Mouse (Mus musculus) lung, embryonic 15.5 days (tissue): ENCODE results near the gene Kansl3. TPM values are rescaled to one million over a fixed set of nuclear protein-coding genes. Genes with fewer than 3 reads are reported as not detected.

Source experiments
- ATAC-seq: fragments of 200-750 bp; cut with Nextera tagmentation; 2 replicates; pipeline ENCODE4 v1.8.0; 2017; ENCODE audit warnings: moderate number of reproducible peaks, borderline replicate concordance; ENCODE audit not compliant: low FRiP score, low TSS enrichment; ENCODE audit errors: extremely low read depth
- H3K27ac ChIP-seq: fragments of 300-500 bp; sonication (generic); 2 replicates; pipeline ENCODE4 v1.5.1; 2015; ENCODE audit warnings: moderate library complexity, mild to moderate bottlenecking, inconsistent platforms
- H3K27me3 ChIP-seq: fragments of 300-500 bp; sonication (generic); 2 replicates; pipeline ENCODE4 v1.6.1; 2015; ENCODE audit warnings: inconsistent platforms
- H3K36me3 ChIP-seq: fragments of 300-500 bp; sonication (generic); 2 replicates; pipeline ENCODE4 v1.6.1; 2015; ENCODE audit warnings: inconsistent platforms
- H3K4me1 ChIP-seq: fragments of 300-500 bp; sonication (generic); 2 replicates; pipeline ENCODE4 v1.6.1; 2015; ENCODE audit warnings: inconsistent platforms
- H3K4me2 ChIP-seq: fragments of 300-500 bp; sonication (generic); 2 replicates; pipeline ENCODE4 v1.6.1; 2015; ENCODE audit warnings: inconsistent platforms, mild to moderate bottlenecking, moderate library complexity
- H3K4me3 ChIP-seq: fragments of 300-500 bp; sonication (generic); 2 replicates; pipeline ENCODE4 v1.5.1; 2015; ENCODE audit warnings: mild to moderate bottlenecking, inconsistent platforms
- H3K9ac ChIP-seq: fragments of 300-500 bp; sonication (generic); 2 replicates; pipeline ENCODE4 v1.6.1; 2015; ENCODE audit warnings: inconsistent platforms
- H3K9me3 ChIP-seq: fragments of 300-500 bp; sonication (generic); 2 replicates; pipeline ENCODE4 v1.6.1; 2016; ENCODE audit warnings: inconsistent platforms
- WGBS: fragments of 180-500 bp; shearing (Covaris S2); methylation state at CpG from one replicate; pipeline ENCODE4 v1.1.7; 2015; 5-methylcytosine and 5-hydroxymethylcytosine counted together
- polyA plus RNA-seq: library from polyadenylated mRNA; unstranded; fragments of >200 nt; fragmentation: Nextera tagmentation; extraction: Ambion mirVana; gene quantifications from 2 replicates; pipeline ENCODE4 v1.2.1, GENCODE M21; 2015

Kansl3 gene
- polyA plus RNA-seq, 1 experiment from 2014 or later, result 40.8 TPM

DNA sequence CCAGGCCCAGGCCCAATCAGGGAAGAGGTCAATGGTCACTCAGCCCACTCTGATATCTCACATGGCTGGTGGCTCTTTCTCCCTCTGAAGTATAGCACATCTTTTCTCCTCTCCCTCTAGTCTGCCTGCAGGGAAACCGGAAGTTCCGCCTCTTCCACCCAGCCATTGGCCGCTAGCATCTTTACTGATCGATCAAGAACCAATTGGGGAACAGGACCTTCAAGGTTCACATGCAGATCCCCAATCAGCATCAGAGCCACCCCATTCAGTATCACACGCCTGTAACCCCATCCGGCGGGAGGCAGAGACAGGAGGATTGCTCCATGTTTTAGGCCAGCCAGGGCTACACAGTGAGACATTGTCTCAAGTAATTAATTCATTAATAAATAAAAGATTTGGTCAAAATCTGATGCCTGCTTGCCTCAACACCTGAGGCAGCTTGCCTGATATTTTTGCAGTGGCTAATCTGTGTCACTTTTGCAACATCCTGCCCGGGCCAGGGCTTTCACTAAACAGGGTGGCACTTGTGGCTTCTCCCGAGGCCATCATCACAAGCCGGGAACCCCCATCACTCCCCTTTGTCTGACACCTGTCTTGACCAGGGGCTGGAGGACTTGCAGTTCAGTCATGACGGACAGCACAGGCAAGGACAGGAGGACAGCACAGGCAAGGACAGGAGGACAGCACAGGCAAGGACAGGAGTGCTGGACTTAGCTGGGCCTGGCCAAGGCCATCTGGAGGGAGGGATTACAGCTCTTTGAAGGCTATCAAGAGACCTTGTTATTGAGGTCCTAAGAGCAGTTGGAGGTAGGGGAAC lies 53.8 kb downstream of the Kansl3 start:
- ATAC-seq, result no peak
- Histone ChIP-seq H3K4me1 (no peaks in the 10 kb centered on the region), H3K4me2 (no peak overlapping the region), H3K27ac (no peak overlapping the region), H3K27me3 (no peaks in the 10 kb centered on the region), H3K9ac (no peak overlapping the region), H3K36me3 (no peaks in the 10 kb centered on the region), H3K9me3 (no peaks in the 10 kb centered on the region), H3K4me3 (no peak overlapping the region)
- 86% methylated on average over 11 of the region's 11 CpGs for WGBS

DNA sequence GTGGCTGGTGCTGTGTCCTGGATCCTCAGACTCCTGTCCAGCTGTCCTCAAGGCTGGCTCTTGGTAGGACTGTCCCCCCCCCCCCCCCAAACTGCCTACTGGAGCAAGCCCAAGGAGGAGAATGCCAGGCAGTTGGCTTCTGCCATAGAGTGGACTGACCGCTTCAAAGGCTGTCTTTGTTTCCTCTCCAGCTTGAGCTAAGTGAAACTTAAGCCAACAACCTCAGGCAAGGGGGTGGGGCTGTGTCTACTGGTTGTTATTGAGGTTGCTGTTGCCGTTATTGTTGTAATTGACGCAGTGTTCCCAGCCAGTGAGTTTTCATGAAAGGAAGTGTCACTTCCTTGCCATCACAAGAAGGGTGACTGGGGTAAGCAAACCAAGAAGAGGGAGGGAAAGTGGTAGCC lies 59.5 kb downstream of the Kansl3 start:
- no peak overlapping the region for H3K27ac ChIP-seq
- no peak overlapping the region for H3K9ac ChIP-seq
- H3K9me3 ChIP-seq, result no peaks in the 10 kb centered on the region
- peak overlapping the region; percentile 95 for H3K4me2 ChIP-seq
- WGBS, result 26% methylated on average over 3 of the region's 3 CpGs
- H3K36me3 ChIP-seq, result no peaks in the 10 kb centered on the region
- ATAC-seq, result no peak
- peak overlapping the region; percentile 3 for H3K4me3 ChIP-seq
- no peaks in the 10 kb centered on the region for H3K27me3 ChIP-seq
- peaks cover 22% of the 10 kb centered on the region for H3K4me1 ChIP-seq

DNA sequence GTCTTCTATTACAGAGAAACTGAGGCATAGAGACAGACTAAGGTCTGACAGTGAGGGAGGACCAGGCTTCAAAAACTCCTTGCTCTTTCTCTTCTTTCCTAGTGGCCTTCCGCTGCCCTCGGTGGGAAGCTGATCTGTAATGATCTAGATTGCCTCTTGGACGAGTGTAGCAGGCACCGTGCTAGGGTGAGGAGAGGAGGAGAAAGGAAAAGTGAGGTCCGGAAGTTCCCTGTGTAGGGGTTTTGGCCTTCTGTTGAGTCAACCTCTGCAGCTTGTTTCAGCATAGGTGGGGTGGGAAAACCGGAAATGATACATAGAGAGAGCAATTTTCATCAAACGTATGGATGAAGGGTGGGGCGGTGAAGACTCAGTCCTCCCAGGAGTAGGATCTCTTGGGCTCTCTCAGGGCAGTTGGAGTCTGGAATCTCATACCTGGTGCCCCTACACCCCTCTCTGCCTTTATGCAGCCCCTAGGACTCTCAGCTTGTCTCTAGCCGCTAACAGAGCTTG lies 60.0 kb downstream of the Kansl3 start:
- H3K4me3 ChIP-seq, result peak overlapping the region; percentile 74
- no peak overlapping the region for H3K27ac ChIP-seq
- WGBS, result 53% methylated on average over 9 of the region's 9 CpGs

DNA sequence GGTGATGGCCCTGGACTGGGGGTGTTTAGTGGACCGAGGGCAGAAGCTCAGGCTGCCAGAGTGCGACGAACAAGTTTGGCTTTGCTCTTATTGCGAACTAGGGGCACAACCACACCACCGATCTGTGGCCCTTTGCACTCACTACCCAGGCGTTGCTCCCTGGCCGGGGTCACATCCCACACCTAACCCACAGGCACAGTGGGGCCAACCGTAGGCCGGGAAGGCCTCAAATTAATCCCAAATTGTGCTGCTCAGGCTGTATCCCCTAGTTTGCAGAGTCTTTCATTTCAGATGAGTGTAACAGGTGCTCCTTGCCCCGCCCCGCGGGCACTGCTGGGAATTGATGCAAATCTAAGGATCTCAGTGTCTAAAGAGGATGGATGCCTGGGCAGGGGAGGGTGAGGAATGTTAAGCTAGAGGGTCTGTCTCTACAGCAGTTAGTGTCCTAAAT lies 60.5 kb downstream of the Kansl3 start:
- no peak for ATAC-seq
- Histone ChIP-seq H3K4me3 (peak overlapping the region; percentile 74), H3K27ac (peak overlapping the region; percentile 84; the same call in 1 of the 2 replicates), H3K4me1 (peaks cover 22% of the 10 kb centered on the region), H3K27me3 (no peaks in the 10 kb centered on the region), H3K4me2 (peak overlapping the region; percentile 95), H3K9ac (peak overlapping the region; percentile 72), H3K36me3 (no peaks in the 10 kb centered on the region), H3K9me3 (no peaks in the 10 kb centered on the region)
- 8% methylated on average over 12 of the region's 12 CpGs for WGBS

More for the DNA sequence above, 60.0 kb downstream of the Kansl3 start:
- peak overlapping the region; percentile 95 for H3K4me2 ChIP-seq
- no peaks in the 10 kb centered on the region for H3K36me3 ChIP-seq
- no peak for ATAC-seq
- H3K9ac ChIP-seq, result no peak overlapping the region
- peaks cover 22% of the 10 kb centered on the region for H3K4me1 ChIP-seq
- H3K9me3 ChIP-seq, result no peaks in the 10 kb centered on the region
- no peaks in the 10 kb centered on the region for H3K27me3 ChIP-seq

DNA sequence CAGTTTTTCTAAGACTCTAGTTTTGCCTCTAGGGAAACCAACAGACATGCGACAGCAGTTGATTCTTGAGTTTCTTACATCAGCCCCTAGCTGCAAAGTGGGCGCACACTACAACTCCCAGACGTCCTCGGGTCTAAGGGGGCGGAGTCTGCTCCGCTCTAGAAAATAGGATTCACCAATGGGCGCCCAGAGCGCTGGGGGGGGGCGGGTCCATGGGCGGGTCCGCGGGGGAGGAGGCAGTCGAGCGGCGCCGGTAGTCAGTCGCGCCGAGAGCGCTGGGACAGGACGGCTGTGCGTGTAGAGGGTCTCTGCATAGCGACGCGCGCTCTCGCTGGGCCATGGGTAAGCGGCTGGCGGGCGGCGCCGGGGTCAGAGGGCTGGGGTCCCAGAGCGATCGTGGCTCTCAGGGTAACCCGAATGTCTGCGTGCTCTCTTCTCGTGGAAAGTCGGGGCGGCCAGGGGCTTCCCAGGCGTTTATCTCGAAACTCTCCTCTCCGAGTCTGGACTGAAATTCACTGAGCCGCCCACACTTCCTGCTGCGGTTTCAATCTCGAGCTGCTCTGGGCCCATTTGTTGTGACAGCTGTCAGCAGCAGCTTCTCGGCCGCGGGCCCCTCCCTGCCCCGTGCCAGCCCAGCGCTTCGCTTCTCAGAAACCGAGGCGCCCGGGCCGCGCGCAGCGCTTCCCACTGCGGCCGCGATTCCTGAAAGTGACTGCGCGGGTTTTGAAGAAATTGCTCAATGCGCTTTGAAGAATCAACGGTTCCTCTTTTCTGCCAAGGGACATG lies 61.3 kb downstream of the Kansl3 start, which contains the start of gene Arid5a:
Gene Arid5a, plus strand, starts transcription at position 239 of the 786 bp plus-strand sequence.
- Histone ChIP-seq H3K4me2 (peak within 1 kb of the TSS; percentile 95), H3K4me1 (peaks cover 29% of the 10 kb centered on the region), H3K27me3 (no peaks in the 10 kb centered on the region), H3K36me3 (no peaks in the 10 kb centered on the region), H3K9ac (peak within 1 kb of the TSS; percentile 72), H3K4me3 (peak within 1 kb of the TSS; percentile 74), H3K27ac (peak within 1 kb of the TSS; percentile 84), H3K9me3 (no peaks in the 10 kb centered on the region)
- WGBS, result under 1% methylated on average over 61 of the region's 65 CpGs
- peak; percentile 90 for ATAC-seq

DNA sequence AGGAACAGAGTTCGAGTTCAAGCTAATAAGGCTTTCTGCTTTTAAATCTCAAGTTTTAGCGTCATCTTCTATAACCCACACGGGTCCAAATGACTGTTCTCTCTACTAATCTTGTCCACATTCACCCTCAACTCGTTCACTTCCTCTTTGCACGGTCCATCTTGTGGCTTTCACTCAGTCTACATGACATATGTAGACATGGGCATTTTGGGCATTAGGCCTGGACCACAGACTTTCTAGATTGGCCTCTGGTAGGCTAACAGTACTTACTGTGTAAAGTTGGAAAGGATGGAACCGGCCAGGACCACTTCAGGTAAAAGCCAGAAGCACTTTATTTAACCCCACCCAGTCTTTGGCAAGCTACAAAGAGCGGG lies 61.9 kb downstream of the Kansl3 start:
- Histone ChIP-seq H3K9ac (no peak overlapping the region), H3K4me3 (no peak overlapping the region), H3K4me1 (peaks cover 34% of the 10 kb centered on the region), H3K27ac (no peak overlapping the region), H3K4me2 (peak overlapping the region; percentile 95; the same call in 1 of the 2 replicates), H3K36me3 (no peaks in the 10 kb centered on the region), H3K27me3 (0 out of 2 replicates have a peak, but pooled peaks cover 3% of the 10 kb centered on the region), H3K9me3 (no peaks in the 10 kb centered on the region)
- WGBS, result 62% methylated on average over 7 of the region's 7 CpGs
- ATAC-seq, result 0 out of 2 replicates have a peak, but pooled peaks have one; percentile 5

DNA sequence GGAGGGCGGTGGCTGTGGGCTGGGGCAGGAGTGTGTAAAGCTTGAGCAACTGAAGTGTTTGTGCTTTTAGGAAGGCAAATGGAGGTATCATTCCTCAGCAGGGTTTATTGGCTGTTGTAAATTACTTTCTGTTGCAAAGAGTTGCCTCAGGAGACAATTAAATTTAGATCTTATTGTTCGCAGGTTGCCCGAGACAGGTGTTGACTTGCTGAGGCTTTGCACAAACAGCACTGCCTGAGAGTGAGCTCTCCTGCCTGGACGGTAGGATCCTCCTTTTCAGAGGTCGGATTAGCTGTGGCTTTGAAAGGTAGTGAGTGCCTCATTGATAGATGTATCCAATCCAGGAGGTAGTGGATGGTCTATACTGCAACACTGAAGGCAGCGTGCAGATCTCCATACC lies 62.9 kb downstream of the Kansl3 start:
- no peak overlapping the region for H3K4me2 ChIP-seq
- no peaks in the 10 kb centered on the region for H3K9me3 ChIP-seq
- no peak overlapping the region for H3K4me3 ChIP-seq
- 81% methylated on average over 6 of the region's 6 CpGs for WGBS
- H3K36me3 ChIP-seq, result no peaks in the 10 kb centered on the region
- no peak overlapping the region for H3K27ac ChIP-seq
- ATAC-seq, result no peak
- no peak overlapping the region for H3K9ac ChIP-seq
- H3K4me1 ChIP-seq, result peaks cover 34% of the 10 kb centered on the region
- peaks cover 4% of the 10 kb centered on the region; the same call in 1 of the 2 replicates for H3K27me3 ChIP-seq

DNA sequence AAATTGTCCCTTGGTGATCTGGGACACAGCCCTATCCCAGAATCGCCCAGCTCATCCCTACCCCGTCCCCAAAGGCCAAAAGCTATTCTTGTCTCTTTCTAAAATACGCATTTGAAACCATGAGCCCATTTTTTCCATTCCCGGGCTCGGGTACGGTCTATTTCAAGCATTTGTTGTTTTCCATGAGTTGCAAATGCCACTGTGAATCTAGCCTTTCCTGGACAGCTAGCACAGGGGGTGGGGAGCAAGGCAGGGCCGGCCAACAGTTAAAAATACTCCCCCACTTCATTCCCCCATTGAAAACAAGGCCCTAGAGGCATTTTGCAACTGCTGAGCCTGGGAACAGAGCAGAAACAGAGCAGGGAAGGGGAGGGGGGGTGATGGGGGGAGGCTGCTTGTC lies 64.2 kb downstream of the Kansl3 start:
- WGBS, result 66% methylated on average over 7 of the region's 7 CpGs
- no peak overlapping the region for H3K4me2 ChIP-seq
- no peak overlapping the region for H3K27ac ChIP-seq
- no peak overlapping the region for H3K4me3 ChIP-seq
- no peak for ATAC-seq
- H3K27me3 ChIP-seq, result peaks cover 17% of the 10 kb centered on the region
- H3K9ac ChIP-seq, result no peak overlapping the region
- no peaks in the 10 kb centered on the region for H3K9me3 ChIP-seq
- H3K4me1 ChIP-seq, result peaks cover 30% of the 10 kb centered on the region
- H3K36me3 ChIP-seq, result no peaks in the 10 kb centered on the region

DNA sequence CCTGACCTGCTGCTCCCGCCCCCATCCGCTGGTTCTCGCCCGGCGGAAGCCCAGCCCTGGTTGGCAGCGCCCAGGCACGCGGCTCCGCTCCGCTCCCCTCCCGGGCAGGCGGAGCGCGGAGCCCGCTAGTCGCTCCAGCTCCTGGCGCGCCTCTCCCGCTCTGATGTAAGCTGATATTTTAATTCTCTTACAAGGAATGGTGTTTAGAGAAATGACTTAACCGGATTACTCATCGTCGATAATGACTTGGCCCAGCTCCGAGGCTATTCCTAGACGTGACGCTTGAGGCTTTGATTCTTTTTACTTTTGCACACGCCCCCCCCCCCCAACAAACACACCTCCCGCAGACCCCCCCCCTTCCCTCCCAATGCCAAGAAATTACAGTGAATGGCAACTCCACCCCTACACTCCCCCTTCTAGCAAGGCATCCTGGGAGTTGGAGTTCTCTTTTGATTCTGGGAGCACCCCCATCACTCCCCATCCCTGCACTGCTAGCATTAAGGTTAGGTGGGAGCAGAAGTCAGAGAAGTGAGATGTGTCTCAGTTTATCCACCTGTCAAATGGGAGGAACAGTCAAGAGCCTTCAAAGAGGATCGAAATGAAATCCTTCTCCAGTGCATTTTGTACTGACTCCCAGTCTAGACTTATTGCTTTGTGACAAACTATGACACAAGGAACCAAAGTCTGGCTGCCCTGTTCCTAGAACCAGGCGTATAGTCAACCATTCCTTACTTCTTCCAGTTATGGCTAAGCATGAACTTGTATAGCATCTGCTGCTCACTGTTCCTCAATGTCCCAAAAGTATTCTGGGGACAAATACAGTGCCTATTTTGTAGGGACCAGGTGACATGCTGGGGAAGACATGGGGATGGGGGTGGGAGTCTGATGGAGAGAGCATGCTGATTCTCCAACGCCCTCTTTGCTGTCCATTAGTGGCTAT lies 65.3 kb downstream of the Kansl3 start:
- Histone ChIP-seq H3K4me1 (peaks cover 19% of the 10 kb centered on the region), H3K4me3 (peak overlapping the region; percentile 37), H3K27ac (0 out of 2 replicates have a peak overlapping the region, but pooled peaks have one; percentile 37), H3K27me3 (peaks cover 28% of the 10 kb centered on the region), H3K4me2 (peak overlapping the region; percentile 78), H3K36me3 (no peaks in the 10 kb centered on the region), H3K9ac (peak overlapping the region; percentile 29; the same call in 1 of the 2 replicates), H3K9me3 (no peaks in the 10 kb centered on the region)
- ATAC-seq, result peak; percentile 64; the same call in 1 of the 2 replicates
- WGBS, result 9% methylated on average over 29 of the region's 30 CpGs

DNA sequence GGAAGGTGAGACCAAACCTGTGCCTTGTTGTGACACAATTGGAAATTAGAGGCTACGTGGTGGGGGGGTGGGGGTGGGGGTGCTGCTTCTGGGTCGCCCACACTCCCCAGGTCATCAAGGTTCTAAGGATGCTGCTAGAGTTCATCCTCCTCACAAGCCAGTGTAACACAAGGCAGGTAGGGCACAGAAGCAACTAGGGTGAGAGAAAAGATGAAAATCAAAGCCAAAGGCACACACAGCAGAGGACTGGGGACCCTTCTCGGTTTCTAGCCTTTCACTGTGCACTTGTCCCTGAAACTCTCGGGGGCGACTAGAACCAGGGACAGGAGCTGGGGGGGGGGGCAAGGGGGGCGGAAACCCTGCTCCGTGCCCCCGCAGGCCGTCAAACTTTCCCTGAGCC lies 66.0 kb downstream of the Kansl3 start:
- Histone ChIP-seq H3K4me3 (peak overlapping the region; percentile 37), H3K36me3 (no peaks in the 10 kb centered on the region), H3K9ac (peak overlapping the region; percentile 29; the same call in 1 of the 2 replicates), H3K9me3 (no peaks in the 10 kb centered on the region), H3K27me3 (peaks cover 35% of the 10 kb centered on the region), H3K27ac (0 out of 2 replicates have a peak overlapping the region, but pooled peaks have one; percentile 37), H3K4me1 (peaks cover 14% of the 10 kb centered on the region), H3K4me2 (peak overlapping the region; percentile 78)
- no peak for ATAC-seq
- WGBS, result 13% methylated on average over 9 of the region's 9 CpGs

DNA sequence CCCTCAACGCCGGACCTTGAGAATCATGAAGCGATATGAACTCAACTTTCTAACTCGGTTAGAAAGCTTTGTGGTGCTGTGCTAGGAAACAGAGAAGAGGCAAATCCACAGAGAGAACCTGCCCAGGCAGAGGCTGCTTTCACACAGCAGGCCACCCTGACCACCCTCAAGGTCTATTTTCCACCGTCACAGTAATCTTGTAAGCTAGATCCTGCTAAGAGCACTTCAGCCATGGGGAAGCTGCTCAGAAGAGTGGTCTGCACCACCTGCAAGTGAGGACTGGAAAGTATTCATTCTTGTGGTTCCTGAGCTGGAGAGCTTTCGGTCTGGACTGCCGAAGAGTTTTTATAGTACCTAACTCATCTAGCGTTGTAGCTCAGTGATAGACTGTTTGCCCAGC lies 66.7 kb downstream of the Kansl3 start:
- Histone ChIP-seq H3K4me2 (no peak overlapping the region), H3K4me3 (no peak overlapping the region), H3K27me3 (peaks cover 37% of the 10 kb centered on the region), H3K27ac (no peak overlapping the region), H3K36me3 (no peaks in the 10 kb centered on the region), H3K9ac (no peak overlapping the region), H3K9me3 (no peaks in the 10 kb centered on the region), H3K4me1 (peaks cover 13% of the 10 kb centered on the region)
- WGBS, result 59% methylated on average over 8 of the region's 8 CpGs
- ATAC-seq, result no peak
